Mouse (Mus musculus): ENCODE data around the gene Cadps. TPM values are rescaled to one million over a fixed set of nuclear protein-coding genes. Genes with fewer than 3 reads are reported as not detected.

Gene Cadps
- polyA plus RNA-seq, 1 experiment from 2014 or later, result 0.13 TPM

- Histone ChIP-seq H3K4me2 (ENCODE audit: low read length) (no peak overlapping the region), H3K4me3 (replicated peaks; ENCODE audit: low read depth, low read length) (no peak overlapping the region), H3K36me3 (ENCODE audit: insufficient read depth, low read length) (no peaks in the 10 kb centered on the region), H3K27me3 (ENCODE audit: insufficient read depth, low read length) (no peaks in the 10 kb centered on the region), H3K9ac (ENCODE audit: low read depth, low read length) (no peak overlapping the region), H3K4me1 (replicated peaks; ENCODE audit: insufficient read depth, low read length) (no peaks in the 10 kb centered on the region), H3K27ac (no peak overlapping the region), H3K9me3 (replicated peaks; ENCODE audit: low read length) (no peaks in the 10 kb centered on the region)
- DNase-seq (ENCODE audit: low spot score), result no peak
- no peak for TF ChIP-seq CTCF (IDR thresholded peaks at IDR 0.05; ENCODE audit: low read depth)
- ATAC-seq (replicated peaks; ENCODE audit: low FRiP score, low read depth), result no peak
- 68% methylated on average over 6 of the region's 6 CpGs for WGBS
These were observed 397.6 kb downstream of the Cadps start for GRCm38 (mm10) chr14:12425311-12425710.

GRCm38 (mm10) chr14:12410276-12410675 is 412.6 kb downstream of the Cadps start:
- Histone ChIP-seq H3K4me3 (replicated peaks; ENCODE audit: low read depth, low read length) (no peak overlapping the region), H3K27ac (no peak overlapping the region), H3K4me1 (replicated peaks; ENCODE audit: insufficient read depth, low read length) (no peaks in the 10 kb centered on the region), H3K36me3 (ENCODE audit: insufficient read depth, low read length) (no peaks in the 10 kb centered on the region), H3K9ac (ENCODE audit: low read depth, low read length) (no peak overlapping the region), H3K9me3 (replicated peaks; ENCODE audit: low read length) (no peaks in the 10 kb centered on the region), H3K27me3 (ENCODE audit: insufficient read depth, low read length) (no peaks in the 10 kb centered on the region), H3K4me2 (ENCODE audit: low read length) (no peak overlapping the region)
- no peak for TF ChIP-seq CTCF (IDR thresholded peaks at IDR 0.05; ENCODE audit: low read depth)
- ATAC-seq (replicated peaks; ENCODE audit: low FRiP score, low read depth) (no peak), DNase-seq (ENCODE audit: low spot score) (no peak)
- WGBS, result 91% methylated on average over 12 of the region's 12 CpGs

GRCm38 (mm10) chr14:12409811-12410210 is 413.1 kb downstream of the Cadps start:
- no peak overlapping the region for H3K4me3 ChIP-seq (replicated peaks; ENCODE audit: low read depth, low read length)
- H3K9ac ChIP-seq (ENCODE audit: low read depth, low read length), result no peak overlapping the region

GRCm38 (mm10) chr14:12406588-12406987 is 416.3 kb downstream of the Cadps start:
- H3K27me3 ChIP-seq (ENCODE audit: insufficient read depth, low read length), result no peaks in the 10 kb centered on the region
- ATAC-seq (replicated peaks; ENCODE audit: low FRiP score, low read depth) (no peak), DNase-seq (ENCODE audit: low spot score) (no peak)
- TF ChIP-seq CTCF (IDR thresholded peaks at IDR 0.05; ENCODE audit: low read depth), result no peak
- no peaks in the 10 kb centered on the region for H3K4me1 ChIP-seq (replicated peaks; ENCODE audit: insufficient read depth, low read length)
- H3K4me3 ChIP-seq (replicated peaks; ENCODE audit: low read depth, low read length), result no peak overlapping the region
- no peaks in the 10 kb centered on the region for H3K36me3 ChIP-seq (ENCODE audit: insufficient read depth, low read length)
- H3K9ac ChIP-seq (ENCODE audit: low read depth, low read length), result no peak overlapping the region
- H3K4me2 ChIP-seq (ENCODE audit: low read length), result no peak overlapping the region
- H3K9me3 ChIP-seq (replicated peaks; ENCODE audit: low read length), result no peaks in the 10 kb centered on the region
- H3K27ac ChIP-seq, result no peak overlapping the region
- WGBS, result 78% methylated on average over 10 of the region's 10 CpGs

More at GRCm38 (mm10) chr14:12409811-12410210, 413.1 kb downstream of the Cadps start:
- WGBS, result 86% methylated on average over 3 of the region's 3 CpGs
- H3K4me1 ChIP-seq (replicated peaks; ENCODE audit: insufficient read depth, low read length), result no peaks in the 10 kb centered on the region
- no peaks in the 10 kb centered on the region for H3K27me3 ChIP-seq (ENCODE audit: insufficient read depth, low read length)
- H3K9me3 ChIP-seq (replicated peaks; ENCODE audit: low read length), result no peaks in the 10 kb centered on the region
- ATAC-seq (replicated peaks; ENCODE audit: low FRiP score, low read depth), result no peak
- no peak overlapping the region for H3K4me2 ChIP-seq (ENCODE audit: low read length)
- no peak for DNase-seq (ENCODE audit: low spot score)
- H3K36me3 ChIP-seq (ENCODE audit: insufficient read depth, low read length), result no peaks in the 10 kb centered on the region
- no peak overlapping the region for H3K27ac ChIP-seq
- TF ChIP-seq CTCF (IDR thresholded peaks at IDR 0.05; ENCODE audit: low read depth), result no peak

GRCm38 (mm10) chr14:12405201-12405600 is 417.7 kb downstream of the Cadps start:
- Histone ChIP-seq H3K9me3 (replicated peaks; ENCODE audit: low read length) (no peaks in the 10 kb centered on the region), H3K9ac (ENCODE audit: low read depth, low read length) (no peak overlapping the region), H3K4me3 (replicated peaks; ENCODE audit: low read depth, low read length) (no peak overlapping the region), H3K4me2 (ENCODE audit: low read length) (no peak overlapping the region), H3K4me1 (replicated peaks; ENCODE audit: insufficient read depth, low read length) (no peaks in the 10 kb centered on the region), H3K27ac (no peak overlapping the region), H3K27me3 (ENCODE audit: insufficient read depth, low read length) (no peaks in the 10 kb centered on the region), H3K36me3 (ENCODE audit: insufficient read depth, low read length) (no peaks in the 10 kb centered on the region)
- TF ChIP-seq CTCF (IDR thresholded peaks at IDR 0.05; ENCODE audit: low read depth), result no peak
- WGBS, result 56% methylated on average over 5 of the region's 5 CpGs
- DNase-seq (ENCODE audit: low spot score) (no peak), ATAC-seq (replicated peaks; ENCODE audit: low FRiP score, low read depth) (no peak)

GRCm38 (mm10) chr14:12404724-12405123 is 418.2 kb downstream of the Cadps start:
- no peaks in the 10 kb centered on the region for H3K4me1 ChIP-seq (replicated peaks; ENCODE audit: insufficient read depth, low read length)
- H3K36me3 ChIP-seq (ENCODE audit: insufficient read depth, low read length), result no peaks in the 10 kb centered on the region
- no peak for TF ChIP-seq CTCF (IDR thresholded peaks at IDR 0.05; ENCODE audit: low read depth)
- no peak overlapping the region for H3K9ac ChIP-seq (ENCODE audit: low read depth, low read length)
- ATAC-seq (replicated peaks; ENCODE audit: low FRiP score, low read depth) (no peak), DNase-seq (ENCODE audit: low spot score) (no peak)
- H3K4me2 ChIP-seq (ENCODE audit: low read length), result no peak overlapping the region
- no peaks in the 10 kb centered on the region for H3K9me3 ChIP-seq (replicated peaks; ENCODE audit: low read length)
- WGBS, result 70% methylated on average over 3 of the region's 3 CpGs
- no peaks in the 10 kb centered on the region for H3K27me3 ChIP-seq (ENCODE audit: insufficient read depth, low read length)
- H3K27ac ChIP-seq, result no peak overlapping the region
- H3K4me3 ChIP-seq (replicated peaks; ENCODE audit: low read depth, low read length), result no peak overlapping the region

- no peaks in the 10 kb centered on the region for H3K36me3 ChIP-seq (ENCODE audit: insufficient read depth, low read length)
- no peak for DNase-seq (ENCODE audit: low spot score)
- H3K4me3 ChIP-seq (replicated peaks; ENCODE audit: low read depth, low read length), result no peak overlapping the region
- no peak for ATAC-seq (replicated peaks; ENCODE audit: low FRiP score, low read depth)
- H3K27me3 ChIP-seq (ENCODE audit: insufficient read depth, low read length), result no peaks in the 10 kb centered on the region
- H3K9ac ChIP-seq (ENCODE audit: low read depth, low read length), result no peak overlapping the region
- no peak overlapping the region for H3K4me2 ChIP-seq (ENCODE audit: low read length)
- TF ChIP-seq CTCF (IDR thresholded peaks at IDR 0.05; ENCODE audit: low read depth), result no peak
- WGBS, result 69% methylated on average over 3 of the region's 3 CpGs
- no peaks in the 10 kb centered on the region for H3K4me1 ChIP-seq (replicated peaks; ENCODE audit: insufficient read depth, low read length)
- H3K9me3 ChIP-seq (replicated peaks; ENCODE audit: low read length), result no peaks in the 10 kb centered on the region
- no peak overlapping the region for H3K27ac ChIP-seq
These were observed 418.8 kb downstream of the Cadps start for GRCm38 (mm10) chr14:12404052-12404451.

Data from kidney, postnatal 0 days (tissue).